Mouse (Mus musculus) small intestine, adult 2 months (tissue): ENCODE data around the gene Gda.

ENCODE experiments used
- CTCF ChIP-seq: fragments of 200-500 bp; IDR thresholded peaks from 2 replicates; pipeline ENCODE4 v1.5.1; 2012; ENCODE audit warnings: low read depth, mild to moderate bottlenecking, control low read depth, inconsistent platforms, low read length, moderate library complexity, mixed read lengths; ENCODE audit not compliant: insufficient replicate concordance, insufficient read length; ENCODE audit errors: extremely low read depth
- POLR2A ChIP-seq: fragments of 200-500 bp; IDR thresholded peaks from 2 replicates; pipeline ENCODE4 v1.6.1; 2012; ENCODE audit warnings: low read depth, mild to moderate bottlenecking, control low read depth, inconsistent platforms, low read length, moderate library complexity

GRCm38 (mm10) chr19:21376445-21377218 is 96.6 kb downstream of the Gda start:
- no peak for TF ChIP-seq POLR2A
- no peak for TF ChIP-seq CTCF
